Mouse (Mus musculus) bone marrow, adult 2 months (tissue): ENCODE measurements around the gene Stard9. TPM values are rescaled to one million over a fixed set of nuclear protein-coding genes. Genes with fewer than 3 reads are reported as not detected.
A peak's percentile ranks its signal among the peaks of the same experiment; 100 is the strongest.

Source experiments
- H3K27ac ChIP-seq: fragments of 200-500 bp; 2 replicates; pipeline ENCODE4 v1.5.1; 2012; ENCODE audit warnings: low read depth, mild to moderate bottlenecking, control low read depth, inconsistent platforms, low read length; ENCODE audit not compliant: control insufficient read depth, poor library complexity, insufficient read depth
- H3K4me1 ChIP-seq: fragments of 200-500 bp; 2 replicates; pipeline ENCODE4 v1.6.1; 2011; ENCODE audit warnings: low read length; ENCODE audit not compliant: control insufficient read depth, insufficient read depth
- H3K4me3 ChIP-seq: fragments of 200-500 bp; replicated peaks from 2 replicates; pipeline ENCODE3; 2011; ENCODE audit warnings: mild to moderate bottlenecking, low read depth, low read length, control low read depth; ENCODE audit not compliant: control insufficient read depth
- CTCF ChIP-seq: fragments of 200-500 bp; IDR thresholded peaks from 2 replicates; pipeline ENCODE4 v1.5.1; 2011; ENCODE audit warnings: low read length, control low read depth; ENCODE audit not compliant: control insufficient read depth, insufficient read depth
- POLR2A ChIP-seq: fragments of 200-500 bp; IDR thresholded peaks from 2 replicates; pipeline ENCODE4 v1.6.1; 2011; ENCODE audit warnings: low read depth, mild to moderate bottlenecking, control low read depth, low read length, borderline replicate concordance; ENCODE audit not compliant: control insufficient read depth
- WGBS: fragments of 180-500 bp; shearing (Covaris S2); methylation state at CpG from one replicate; pipeline ENCODE4 v1.1.7; 2018; 5-methylcytosine and 5-hydroxymethylcytosine counted together
- polyA plus RNA-seq: library from polyadenylated mRNA; stranded (reverse); fragments of >200 nt; gene quantifications from 2 replicates; pipeline ENCODE4 v1.2.4, GENCODE M21; 2011; ENCODE audit warnings: low replicate concordance; ENCODE audit not compliant: missing spikeins, insufficient read depth, insufficient read length

Stard9 gene
- polyA plus RNA-seq, 1 experiment: 3.6 TPM

DNA sequence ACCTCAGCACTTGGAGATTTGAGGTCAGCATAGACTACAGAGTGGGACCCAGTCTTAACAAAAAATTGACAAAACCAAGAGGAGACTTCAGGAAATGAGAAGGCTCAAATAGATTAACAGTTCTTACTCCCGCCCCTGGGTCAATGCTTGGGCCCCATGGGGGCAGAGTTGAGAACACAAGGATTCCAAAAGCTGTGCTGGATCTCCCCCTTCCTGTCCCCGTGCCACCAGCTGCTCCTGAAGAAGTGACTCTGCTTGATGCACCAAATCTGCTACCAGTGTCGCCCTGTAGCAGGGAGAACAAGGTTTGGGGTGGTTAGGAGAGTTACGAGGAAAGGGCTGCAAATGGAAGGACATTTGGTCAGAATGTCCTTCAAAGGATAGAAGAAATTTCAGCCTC is 94.7 kb downstream of the Stard9 start:
- 68% methylated on average over 4 of the region's 4 CpGs for WGBS
- TF ChIP-seq POLR2A (no peak), CTCF (no peak)
- Histone ChIP-seq H3K27ac (no peak overlapping the region), H3K4me1 (no peaks in the 10 kb centered on the region), H3K4me3 (no peak overlapping the region)

DNA sequence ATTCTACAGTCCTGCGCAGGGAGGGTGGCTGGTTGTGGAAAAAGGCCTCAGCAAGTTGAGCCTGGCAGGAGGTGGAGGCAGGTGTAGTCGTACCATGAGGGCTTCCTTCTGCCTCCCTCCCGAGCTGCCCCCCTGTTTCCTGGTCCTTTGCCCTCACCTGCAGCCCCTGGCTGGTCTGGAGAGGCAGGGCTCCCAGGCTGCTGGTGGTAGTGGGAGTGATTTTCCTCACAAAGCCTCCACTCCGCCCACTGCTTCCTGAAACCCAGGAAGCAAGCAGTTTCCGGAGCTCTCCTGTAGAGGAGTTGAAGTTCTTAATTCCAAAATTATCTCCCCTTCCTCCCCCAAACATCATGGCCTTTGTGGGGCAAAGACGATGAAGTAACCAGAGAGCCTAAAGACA is 95.3 kb downstream of the Stard9 start:
- TF ChIP-seq POLR2A (no peak), CTCF (no peak)
- H3K4me1 ChIP-seq: no peaks in the 10 kb centered on the region
- WGBS: 49% methylated on average over 6 of the region's 6 CpGs
- no peak overlapping the region for H3K27ac ChIP-seq
- H3K4me3 ChIP-seq: no peak overlapping the region

DNA sequence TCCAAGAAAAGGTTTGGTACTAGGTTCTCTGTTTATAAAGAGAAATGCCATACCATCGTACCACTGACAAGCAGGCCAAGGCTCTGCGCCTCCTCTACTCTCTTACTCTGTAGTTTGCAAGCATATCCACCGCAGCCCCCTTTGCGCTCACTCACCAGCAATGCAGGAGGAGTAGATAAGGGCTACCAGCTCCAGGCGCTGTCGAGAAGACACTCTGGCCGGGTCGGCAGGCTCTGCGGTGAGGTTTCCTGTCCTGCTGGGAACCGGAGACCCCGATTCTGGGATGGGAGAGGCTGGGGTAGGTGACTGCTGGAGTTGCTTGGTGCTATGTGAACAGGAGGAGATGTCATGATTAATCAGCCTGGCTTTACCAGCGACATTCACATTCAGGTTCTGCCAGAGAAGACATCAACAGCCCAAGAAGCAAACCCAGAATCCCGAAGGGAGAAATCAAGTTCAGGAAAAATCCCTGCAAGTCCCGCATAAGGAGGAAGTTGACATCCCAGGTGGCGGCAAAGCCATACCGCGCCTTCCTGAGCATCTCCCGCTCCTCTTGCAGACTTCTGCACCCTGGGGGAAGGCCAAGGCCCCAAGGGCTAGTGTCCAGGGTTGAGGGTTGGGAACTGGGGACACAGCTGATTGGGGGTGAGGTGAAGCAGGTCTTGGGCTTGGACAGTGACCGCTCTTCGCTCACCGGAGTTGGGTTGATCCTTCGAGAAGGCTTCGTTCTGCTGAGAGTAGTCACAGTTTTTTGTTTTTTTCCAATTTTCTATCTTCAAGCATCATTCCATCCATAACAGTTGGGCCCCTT is 101.1 kb downstream of the Stard9 start:
- 21% methylated on average over 23 of the region's 23 CpGs for WGBS
- no peak overlapping the region for H3K27ac ChIP-seq
- TF ChIP-seq CTCF (no peak), POLR2A (no peak)
- H3K4me1 ChIP-seq: no peaks in the 10 kb centered on the region; the same call in 1 of the 2 replicates
- peak overlapping the region; percentile 100 for H3K4me3 ChIP-seq

DNA sequence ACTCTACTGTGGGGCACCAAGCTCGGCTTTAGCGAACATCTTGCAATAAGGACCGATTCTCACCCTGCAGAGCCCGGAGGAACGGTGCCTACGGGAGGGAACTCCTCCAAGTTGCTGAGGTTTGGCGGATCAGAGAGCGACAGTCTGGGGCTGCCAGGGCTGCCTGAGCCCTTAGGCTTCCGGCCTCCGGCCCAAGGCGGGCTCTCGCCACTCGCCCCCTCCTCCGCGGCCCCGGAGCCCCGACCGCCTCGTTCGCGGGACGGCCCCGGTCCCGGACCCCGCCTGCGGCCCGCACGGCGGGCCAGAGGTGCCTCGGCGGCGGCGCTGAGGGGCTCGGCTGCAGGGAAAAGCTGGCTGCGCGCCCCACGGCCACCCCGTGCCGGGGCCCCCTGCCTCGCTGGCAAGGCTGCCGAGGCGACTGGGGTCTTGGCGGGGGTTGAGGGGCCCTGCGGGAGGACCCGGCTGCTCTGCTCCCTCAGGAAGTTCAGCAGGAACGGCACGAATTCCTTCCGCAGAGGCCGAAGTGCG is 101.8 kb downstream of the Stard9 start:
- Histone ChIP-seq H3K4me1 (no peaks in the 10 kb centered on the region; the same call in 1 of the 2 replicates), H3K4me3 (peak overlapping the region; percentile 100), H3K27ac (peak overlapping the region; percentile 95)
- whole genome bisulfite sequencing: under 1% methylated on average over 50 of the region's 50 CpGs
- TF ChIP-seq POLR2A: no peak
- TF ChIP-seq CTCF: no peak

DNA sequence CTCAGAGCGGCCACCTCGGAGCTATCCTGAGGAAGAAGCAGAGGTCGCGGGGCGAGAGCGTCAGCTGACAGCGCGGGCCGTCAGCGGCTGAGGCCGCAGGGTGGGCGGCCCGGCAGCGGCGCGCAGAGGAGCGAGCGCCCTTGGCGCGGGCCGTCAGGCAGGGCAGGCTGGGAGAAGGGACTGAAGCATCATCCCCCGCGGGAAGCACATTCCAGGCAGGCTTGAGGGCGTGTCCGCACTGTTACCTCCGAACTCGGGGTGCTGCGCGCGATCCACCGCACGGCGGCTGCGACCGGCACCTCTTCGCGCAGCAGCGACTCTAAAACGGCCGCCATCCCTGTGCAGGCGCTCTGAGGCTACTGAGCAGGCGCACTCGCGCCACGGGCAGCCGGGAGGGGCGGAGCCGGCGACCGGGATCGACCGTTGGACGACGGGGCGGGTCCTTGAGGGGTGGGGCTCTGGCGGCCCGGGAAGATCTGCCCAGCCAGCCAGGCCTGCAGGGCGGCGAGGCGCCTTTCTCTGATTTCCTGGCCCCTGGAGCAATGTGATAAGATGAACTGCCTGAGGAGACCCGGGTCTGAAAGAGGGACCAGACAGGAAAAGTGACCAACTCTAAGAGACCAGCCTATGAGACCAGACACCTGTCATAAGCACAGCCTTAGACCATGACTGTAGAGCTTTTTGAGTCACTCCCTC is 102.4 kb downstream of the Stard9 start:
- Histone ChIP-seq H3K27ac (peak overlapping the region; percentile 95), H3K4me3 (peak overlapping the region; percentile 100), H3K4me1 (no peaks in the 10 kb centered on the region; the same call in 1 of the 2 replicates)
- TF ChIP-seq POLR2A (peak; percentile 97), CTCF (no peak)
- under 1% methylated on average over 61 of the region's 61 CpGs for WGBS

DNA sequence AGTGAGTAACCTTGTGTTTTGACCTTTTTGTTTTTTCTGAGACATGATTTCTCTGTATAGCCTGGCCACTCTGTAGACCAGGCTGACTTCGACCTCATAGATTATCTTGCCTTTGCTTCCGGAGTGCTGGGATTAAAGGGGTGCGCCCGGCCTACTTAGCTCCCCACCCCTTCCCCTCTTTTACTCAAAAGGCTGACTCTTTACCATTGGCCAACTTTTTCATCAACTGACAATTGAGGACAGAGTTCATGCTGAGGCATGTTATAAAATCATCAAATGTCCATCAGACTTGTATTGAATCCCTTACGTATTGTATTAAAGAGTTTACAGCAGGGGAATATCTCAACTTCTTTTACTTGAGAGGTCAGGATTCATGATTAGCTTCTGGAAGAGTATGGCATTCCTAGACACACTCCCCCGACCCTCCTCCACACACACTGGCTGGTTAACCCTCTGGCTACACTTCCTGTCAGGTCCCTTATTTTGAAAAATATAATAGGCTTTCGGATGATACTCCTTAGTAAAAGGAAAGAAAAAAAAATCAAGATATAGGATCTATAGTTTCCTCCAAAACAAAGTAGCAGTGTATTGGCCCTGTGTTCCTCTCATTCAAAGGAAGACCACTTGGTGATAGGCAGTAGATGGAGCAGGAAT is 103.1 kb downstream of the Stard9 start:
- 37% methylated on average over 7 of the region's 7 CpGs for WGBS
- no peak for TF ChIP-seq POLR2A
- TF ChIP-seq CTCF: no peak
- peak overlapping the region; percentile 31; the same call in 1 of the 2 replicates for H3K27ac ChIP-seq
- no peaks in the 10 kb centered on the region; the same call in 1 of the 2 replicates for H3K4me1 ChIP-seq
- peak overlapping the region; percentile 37 for H3K4me3 ChIP-seq

DNA sequence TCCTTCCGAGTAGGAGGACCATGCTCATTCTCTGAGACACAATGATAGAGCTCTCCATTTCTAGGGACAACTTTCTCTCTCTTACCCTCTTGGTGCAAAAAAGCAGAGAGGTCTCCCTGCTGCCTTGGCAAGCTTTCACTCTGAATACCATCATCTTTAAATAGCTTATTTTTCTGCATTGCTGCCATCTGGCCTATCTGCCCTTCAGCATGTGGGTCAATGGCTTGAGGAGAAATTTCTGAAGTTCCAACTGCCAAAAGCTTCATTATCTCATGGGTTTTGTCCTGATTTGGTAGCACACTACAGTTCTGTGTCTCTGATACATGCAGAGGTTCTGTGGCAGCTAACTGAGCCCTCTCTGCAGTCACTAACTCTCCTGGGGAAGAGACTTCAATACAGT is 116.6 kb downstream of the Stard9 start:
- H3K4me1 ChIP-seq: no peaks in the 10 kb centered on the region
- 91% methylated on average over 1 of the region's 1 CpGs for WGBS
- TF ChIP-seq POLR2A (no peak), CTCF (no peak)
- no peak overlapping the region for H3K4me3 ChIP-seq
- no peak overlapping the region for H3K27ac ChIP-seq

DNA sequence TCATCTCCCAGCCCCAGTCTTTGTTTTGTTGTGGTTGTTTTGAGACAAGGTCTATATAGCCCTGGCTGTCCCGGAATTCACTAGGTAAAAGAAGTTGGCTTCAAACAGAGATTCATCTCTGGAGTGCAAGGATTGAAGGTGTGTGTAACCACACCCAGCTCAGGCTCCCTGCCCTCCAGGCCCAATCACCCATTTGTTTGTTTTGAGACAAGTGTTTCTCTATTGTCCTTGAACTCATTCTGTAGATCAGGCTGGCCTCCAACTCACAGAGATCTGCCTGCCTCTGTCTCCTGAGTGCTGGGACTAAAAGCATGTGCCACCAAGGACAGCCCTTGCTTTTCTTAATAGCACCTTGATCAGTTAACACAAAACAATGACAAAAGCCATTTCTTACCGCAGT is 119.1 kb downstream of the Stard9 start:
- no peak overlapping the region for H3K4me3 ChIP-seq
- no peak for TF ChIP-seq CTCF
- no peak for TF ChIP-seq POLR2A
- 85% methylated on average over 2 of the region's 2 CpGs for WGBS
- H3K27ac ChIP-seq: no peak overlapping the region
- H3K4me1 ChIP-seq: no peaks in the 10 kb centered on the region
